In the genomic region with DNA sequence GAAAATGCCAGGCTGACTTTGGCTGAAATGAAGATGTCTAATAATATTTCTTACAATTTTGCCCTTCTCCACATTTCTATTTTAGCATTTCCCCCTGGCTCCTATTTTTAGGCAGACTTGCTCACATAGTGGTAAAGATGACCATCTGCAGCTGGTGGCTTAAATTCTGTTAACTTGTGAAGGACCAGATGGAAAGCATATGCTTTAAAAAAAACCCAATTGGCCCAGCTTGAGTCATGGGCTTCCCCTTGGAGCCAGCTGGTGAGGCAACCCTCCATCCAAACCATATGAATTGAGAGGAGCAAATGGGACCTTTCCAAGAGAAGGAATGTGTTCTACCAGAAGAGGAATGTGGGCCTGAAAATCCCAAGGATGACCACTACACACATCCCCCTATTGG, we compare ENCODE assay signal across 13 mouse cellular contexts.
DNase-seq lines count a peak whose midpoint lies in the region; ATAC-seq lines count a peak whose summit lies in the region.
"Had no signal": no experiment of that assay in that cellular context is flagged by ENCODE, and none has a peak within 500 bp of the region (broad histone marks: within the 10 kb centered on the region; RNA-seq: fewer than 3 reads in every experiment).

No protein-coding gene starts in this region.

- DNase-seq in heart, adult 9 months (ENCODE audit: low spot score in 2 of 2), result peak; percentile 53 to 66
- DNase-seq in right cerebral cortex, adult 18-20 months, result peak; percentile 7
- no peak for DNase-seq in right cerebral cortex, postnatal 25 days
- peak; percentile 69 for DNase-seq in cerebellum, adult 9-10 months
- peak; percentile 54 for DNase-seq in telencephalon, adult 2 months (ENCODE audit: low read depth, low spot score)
- DNase-seq in spleen, postnatal 36 days (ENCODE audit: low spot score in 2 of 2), result no peak
- DNase-seq in retina, embryonic 14.5 days (ENCODE audit: low spot score), result no peak
- DNase-seq: adrenal gland, adult 8-10 months; kidney, adult 11 months; lung, postnatal 36 days had no signal

- peaks cover 5% of the 10 kb centered on the region; the same call in 1 of the 2 replicates for H3K4me1 ChIP-seq in heart, embryonic 12.5 days (replicated peaks)

- H3K9me3 ChIP-seq in heart, embryonic 12.5 days (replicated peaks), result no peaks in the 10 kb centered on the region
- H3K9me3 ChIP-seq: embryonic facial prominence, embryonic 13.5 days; heart, embryonic 13.5 days had no signal

- H3K4me2 ChIP-seq in heart, embryonic 12.5 days, result no peak overlapping the region
- H3K4me2 ChIP-seq: embryonic facial prominence, embryonic 13.5 days; heart, embryonic 13.5 days had no signal

- H3K9ac ChIP-seq in heart, embryonic 12.5 days, result no peak overlapping the region
- H3K9ac ChIP-seq: embryonic facial prominence, embryonic 13.5 days; heart, embryonic 13.5 days had no signal

- no peak for ATAC-seq in heart, embryonic 12.5 days (ENCODE audit: insufficient number of reproducible peaks, low FRiP score)

- no peaks in the 10 kb centered on the region for H3K27me3 ChIP-seq in heart, embryonic 12.5 days (replicated peaks)
- H3K27me3 ChIP-seq: embryonic facial prominence, embryonic 13.5 days; heart, embryonic 13.5 days had no signal

- H3K36me3 ChIP-seq in heart, embryonic 12.5 days, result no peaks in the 10 kb centered on the region
- H3K36me3 ChIP-seq: embryonic facial prominence, embryonic 13.5 days; heart, embryonic 13.5 days had no signal

- H3K4me3 ChIP-seq in heart, embryonic 12.5 days, result no peak overlapping the region
- H3K4me3 ChIP-seq: embryonic facial prominence, embryonic 13.5 days; heart, embryonic 13.5 days had no signal

- no peak overlapping the region for H3K27ac ChIP-seq in heart, embryonic 12.5 days (ENCODE audit: poor library complexity, severe bottlenecking)
- H3K27ac ChIP-seq: embryonic facial prominence, embryonic 13.5 days; heart, embryonic 13.5 days had no signal

Comparison
In these comparisons a context has a peak if more than half of its experiments do, and no peak if none do; other contexts are left out.
1. DNase-seq: peak in heart, adult 9 months (2 of 2), right cerebral cortex, adult 18-20 months (single experiment), cerebellum, adult 9-10 months (single experiment) and telencephalon, adult 2 months (single experiment); none in right cerebral cortex, postnatal 25 days (single experiment), spleen, postnatal 36 days (0 of 2) and retina, embryonic 14.5 days (single experiment).